Mouse (Mus musculus): Measurements from ENCODE around the gene Rnf227.

DNA sequence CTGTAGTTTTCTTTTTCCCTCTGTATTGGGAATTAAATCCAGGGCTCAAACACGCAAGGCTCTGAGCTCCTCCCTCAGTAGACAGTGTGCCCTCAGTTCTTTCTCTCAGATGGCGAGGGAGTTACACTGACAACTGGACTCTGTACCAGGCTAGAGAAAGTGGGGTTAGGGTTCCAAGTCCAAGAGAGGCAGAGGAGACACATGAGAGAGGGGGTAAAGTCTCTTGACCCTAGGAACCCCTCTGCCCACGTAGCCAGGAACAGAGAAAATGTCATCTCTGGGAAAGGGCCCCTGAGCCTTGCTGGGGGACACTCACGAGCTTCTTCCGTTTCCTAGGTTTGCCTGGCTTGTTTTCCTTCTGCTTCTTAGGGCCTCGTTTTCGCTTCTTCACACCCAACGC, 24.1 kb downstream of the Rnf227 start:
- TF ChIP-seq POLR2A (IDR thresholded peaks at IDR 0.05; ENCODE audit: borderline replicate concordance, extremely low read depth, low read depth, low read length), result no peak
- TF ChIP-seq CTCF (IDR thresholded peaks at IDR 0.05; ENCODE audit: insufficient read depth, low read length), result no peak

All from lung, adult 2 months (tissue).